Mouse (Mus musculus) urinary bladder, postnatal 14 days (tissue): Measurements from ENCODE around the gene Raver1.

Experiments used
- DNase-seq: peaks from one replicate; pipeline ENCODE4 v3.0.0; 2021; ENCODE audit warnings: low spot score

Raver1 gene

GRCm38 (mm10) chr9:21041308-21041707 is 50.5 kb downstream of the Raver1 start:
- DNase-seq, result no peak

- no peak for DNase-seq
These were observed 52.0 kb downstream of the Raver1 start for GRCm38 (mm10) chr9:21039779-21040178.

DNA sequence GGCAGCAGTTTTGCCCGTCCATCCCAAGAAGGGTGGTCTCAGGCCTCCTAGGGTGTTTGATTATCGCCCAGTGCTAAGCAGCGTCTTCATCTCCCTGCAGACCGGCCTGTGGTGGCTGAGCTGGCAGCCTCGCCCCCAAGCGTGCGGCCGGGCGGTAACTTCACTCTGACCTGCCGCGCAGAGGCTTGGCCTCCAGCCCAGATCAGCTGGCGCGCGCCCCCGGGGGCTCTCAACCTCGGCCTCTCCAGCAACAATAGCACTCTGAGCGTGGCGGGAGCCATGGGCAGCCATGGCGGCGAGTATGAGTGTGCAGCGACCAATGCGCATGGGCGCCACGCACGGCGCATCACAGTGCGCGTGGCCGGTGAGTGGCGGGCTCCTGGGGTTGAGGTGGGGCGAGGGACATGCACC is 54.3 kb downstream of the Raver1 start:
- DNase-seq, result no peak

DNA sequence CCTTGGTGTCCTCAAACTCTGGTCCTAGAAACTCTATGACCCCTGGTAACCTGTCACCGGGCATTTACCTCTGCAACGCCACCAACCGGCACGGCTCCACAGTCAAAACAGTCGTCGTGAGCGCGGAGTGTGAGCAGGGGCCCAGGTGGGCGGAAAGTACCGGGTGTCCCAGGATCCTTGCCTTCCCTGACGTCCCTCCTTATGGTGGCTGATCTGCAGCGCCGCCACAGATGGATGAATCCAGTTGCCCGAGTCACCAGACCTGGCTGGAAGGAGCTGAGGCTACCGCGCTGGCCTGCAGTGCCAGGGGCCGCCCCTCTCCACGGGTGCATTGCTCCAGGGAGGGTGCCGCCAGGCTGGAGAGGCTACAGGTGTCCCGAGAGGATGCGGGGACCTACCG is 55.1 kb downstream of the Raver1 start:
- DNase-seq, result no peak

DNA sequence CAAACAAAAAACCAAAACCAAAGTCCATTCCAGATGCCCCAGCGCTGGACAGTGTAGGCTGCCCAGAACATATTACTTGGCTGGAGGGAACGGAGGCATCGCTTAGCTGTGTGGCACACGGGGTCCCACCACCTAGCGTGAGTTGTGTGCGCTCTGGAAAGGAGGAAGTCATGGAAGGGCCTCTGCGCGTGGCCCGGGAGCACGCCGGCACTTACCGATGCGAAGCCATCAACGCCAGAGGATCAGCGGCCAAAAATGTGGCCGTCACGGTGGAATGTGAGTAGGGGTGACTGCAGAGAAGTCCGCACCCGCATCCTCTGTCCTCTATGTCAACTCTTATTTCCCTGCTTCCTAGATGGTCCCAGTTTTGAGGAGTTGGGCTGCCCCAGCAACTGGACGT is 55.6 kb downstream of the Raver1 start:
- DNase-seq, result no peak

DNA sequence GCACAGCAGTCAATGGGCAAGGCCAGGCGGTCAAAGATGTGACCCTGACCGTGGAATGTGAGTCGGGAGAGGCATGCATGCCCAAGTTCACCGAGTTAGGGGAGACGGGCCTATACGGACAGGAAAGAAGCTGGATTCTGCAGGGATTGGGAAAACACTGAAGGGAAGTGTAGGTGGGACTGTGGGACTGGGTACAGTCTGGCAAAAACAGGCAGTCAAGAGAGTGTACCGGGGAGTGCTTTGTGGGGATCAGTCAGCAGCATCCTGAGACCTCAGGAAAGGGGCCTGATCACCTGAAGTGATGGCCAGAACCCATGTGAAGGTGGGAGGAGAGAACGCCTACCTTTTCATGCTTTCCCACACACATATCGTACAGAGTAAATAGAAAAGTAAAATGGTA is 56.2 kb downstream of the Raver1 start:
- no peak for DNase-seq

- no peak for DNase-seq
These were observed 57.2 kb downstream of the Raver1 start for GRCm38 (mm10) chr9:21034481-21035085.

- DNase-seq, result peak; percentile 92
These were observed 58.7 kb downstream of the Raver1 start for GRCm38 (mm10) chr9:21033136-21033535.

DNA sequence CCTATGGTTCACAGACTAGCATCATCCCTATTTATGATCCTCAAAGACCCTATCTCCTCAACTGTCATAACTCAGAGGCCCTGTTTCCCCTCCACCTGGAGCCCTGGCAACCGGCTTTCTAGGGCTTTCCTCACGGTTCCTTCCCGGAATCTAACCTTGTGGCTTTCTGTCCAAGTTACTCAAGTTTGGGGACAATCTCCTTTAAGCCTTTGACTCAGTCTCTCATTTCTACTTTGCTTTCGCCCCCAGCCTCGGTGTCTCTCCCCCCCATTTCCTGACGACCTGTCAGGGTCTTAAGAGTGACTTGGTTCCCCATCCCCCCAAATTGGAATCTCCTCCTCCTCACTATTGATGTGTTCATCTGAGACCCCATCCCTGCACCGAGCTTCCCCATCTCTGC is 59.3 kb downstream of the Raver1 start:
- no peak for DNase-seq

- peak; percentile 40 for DNase-seq
These were observed 59.9 kb downstream of the Raver1 start, which contains the start of gene Icam5 for GRCm38 (mm10) chr9:21031896-21032351. Icam5 (plus strand) TSS chr9:21032073.

- DNase-seq, result peak; percentile 65
These were observed 60.4 kb downstream of the Raver1 start for GRCm38 (mm10) chr9:21031251-21031895.

- peak; percentile 93 for DNase-seq
These were observed 61.0 kb downstream of the Raver1 start for GRCm38 (mm10) chr9:21030781-21031250.

DNA sequence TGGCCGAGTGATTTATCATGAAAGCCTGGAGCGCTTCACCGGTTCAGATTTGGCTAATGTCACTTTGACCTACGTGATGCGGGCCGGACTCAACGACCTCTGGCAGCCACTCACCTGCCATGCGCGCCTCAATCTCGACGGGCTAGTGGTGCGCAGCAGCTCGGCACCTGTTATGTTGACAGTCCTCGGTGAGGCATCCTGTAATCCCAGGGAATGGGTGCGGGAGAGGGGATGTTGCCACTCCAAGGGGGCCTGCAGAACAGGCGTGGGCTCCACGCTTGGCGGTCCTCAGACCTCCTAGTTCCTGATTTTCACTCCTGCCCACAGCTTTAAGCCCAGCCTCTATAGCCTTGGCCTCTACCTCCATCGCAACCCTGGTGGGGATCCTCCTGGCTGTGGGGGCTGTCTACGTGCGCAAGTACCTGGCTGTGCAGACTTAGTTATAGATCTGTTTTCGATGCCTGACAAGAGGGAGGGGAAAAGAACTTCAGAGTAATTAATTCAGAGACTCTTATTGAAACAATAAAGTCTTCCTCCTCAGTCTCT is 61.7 kb downstream of the Raver1 start:
- DNase-seq, result no peak

DNA sequence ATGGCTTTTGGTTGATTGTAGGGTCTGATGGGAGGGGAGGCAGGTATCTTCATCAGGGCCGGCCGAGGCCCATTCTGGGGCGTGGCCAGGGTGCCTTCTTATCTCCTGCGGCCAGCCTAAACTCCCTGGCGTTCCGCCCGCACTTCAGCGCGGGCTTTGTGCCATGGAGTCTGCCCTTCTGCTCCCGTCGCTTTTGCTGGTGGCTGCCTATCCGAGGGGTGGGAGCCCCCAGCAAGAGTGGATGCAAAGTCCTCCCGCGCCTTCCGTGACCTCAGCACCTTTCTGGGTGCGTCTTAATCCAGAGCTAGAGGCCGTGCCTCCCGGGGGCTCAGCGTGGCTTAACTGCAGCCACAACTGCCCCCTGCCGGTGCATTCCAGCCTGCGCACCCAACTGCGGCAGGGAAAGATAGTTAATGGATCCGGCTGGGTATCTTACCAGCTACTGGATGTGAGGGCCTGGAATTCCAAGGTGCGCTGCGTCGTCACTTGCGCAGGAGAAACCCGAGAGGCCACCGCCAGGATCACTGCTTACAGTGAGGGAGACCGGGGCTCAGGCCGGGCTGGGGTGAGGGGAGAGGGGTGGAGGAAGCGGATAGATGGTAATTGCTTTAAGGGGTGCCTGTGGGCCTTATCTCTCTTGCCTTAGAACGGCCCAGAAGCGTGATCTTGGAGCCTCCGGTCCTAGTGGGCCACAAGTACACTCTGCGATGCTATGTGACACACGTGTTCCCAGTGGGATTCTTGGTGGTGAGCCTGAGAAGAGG is 62.3 kb downstream of the Raver1 start, which contains the start of gene Icam4:
Icam4 (plus strand) TSS at position 83 of the 764 bp plus-strand sequence.
- peak; percentile 87 for DNase-seq

GRCm38 (mm10) chr9:21028560-21029110 is 63.2 kb downstream of the Raver1 start:
- no peak for DNase-seq

- no peak for DNase-seq
These were observed 64.0 kb downstream of the Raver1 start for GRCm38 (mm10) chr9:21027774-21028290.

- no peak for DNase-seq
These were observed 65.0 kb downstream of the Raver1 start for GRCm38 (mm10) chr9:21026849-21027248.

- peak; percentile 70 for DNase-seq
These were observed 66.5 kb downstream of the Raver1 start for GRCm38 (mm10) chr9:21025258-21025810.
